In genomic region chr9:46029534-46029933, GRCm38 (mm10) we compare ENCODE assay signal across 17 mouse cellular contexts. TPM values are rescaled to one million over a fixed set of nuclear protein-coding genes. Genes with fewer than 3 reads are reported as not detected.
DNase-seq lines count a peak whose midpoint lies in the region; ATAC-seq and TF ChIP-seq lines count a peak whose summit lies in the region.
"Had no signal": no experiment of that assay in that cellular context is flagged by ENCODE, and none has a peak within 500 bp of the region (broad histone marks: within the 10 kb centered on the region; RNA-seq: fewer than 3 reads in every experiment).

No protein-coding gene starts in this region.

- no peak overlapping the region for H3K9ac ChIP-seq in lung, embryonic 15.5 days
- no peak overlapping the region for H3K9ac ChIP-seq in ES-Bruce4 (ENCODE audit: low read depth, poor library complexity, severe bottlenecking)
- H3K9ac ChIP-seq in ES-E14 (ENCODE audit: insufficient read depth, low read depth, low read length, poor library complexity, severe bottlenecking), result no peak overlapping the region
- no peak overlapping the region for H3K9ac ChIP-seq in stomach, postnatal 0 days (ENCODE audit: low read length)
- H3K9ac ChIP-seq: embryonic facial prominence, embryonic 13.5 days; forebrain, embryonic 12.5 days; heart, embryonic 12.5 days; hindbrain, embryonic 15.5 days had no signal

- intact Hi-C loops in gastrocnemius, adult 2 months (cut with DNase I), result no loop called here

- no peak for TF ChIP-seq CTCF in ES-Bruce4 (IDR thresholded peaks at IDR 0.05; ENCODE audit: low read depth, low read length)
- no peak for TF ChIP-seq CTCF in stomach, postnatal 0 days (IDR thresholded peaks at IDR 0.05; ENCODE audit: low read depth)
- no peak for TF ChIP-seq CTCF in gastrocnemius, adult 2 months (IDR thresholded peaks at IDR 0.05)

- peak; percentile 39; the same call in 1 of the 2 replicates for ATAC-seq in lung, embryonic 15.5 days (ENCODE audit: borderline replicate concordance, extremely low read depth, low FRiP score, low TSS enrichment)
- ATAC-seq in stomach, postnatal 0 days (ENCODE audit: low FRiP score, low TSS enrichment), result peak; percentile 47
- ATAC-seq in granulocyte monocyte progenitor cell, adult 5-6 weeks (replicated peaks; ENCODE audit: poor library complexity, severe bottlenecking), result no peak
- ATAC-seq: forebrain, embryonic 16.5 days had no signal

- no peaks in the 10 kb centered on the region for H3K27me3 ChIP-seq in lung, embryonic 15.5 days
- H3K27me3 ChIP-seq in ES-Bruce4 (ENCODE audit: control insufficient read depth, insufficient read depth, low read length, poor library complexity, severe bottlenecking), result no peaks in the 10 kb centered on the region
- no peaks in the 10 kb centered on the region for H3K27me3 ChIP-seq in stomach, postnatal 0 days (ENCODE audit: control insufficient read depth, insufficient read depth, low read length)
- H3K27me3 ChIP-seq: embryonic facial prominence, embryonic 13.5 days; forebrain, embryonic 12.5 days; heart, embryonic 12.5 days; hindbrain, embryonic 15.5 days had no signal

- peaks cover 45% of the 10 kb centered on the region for H3K4me1 ChIP-seq in lung, embryonic 15.5 days
- H3K4me1 ChIP-seq in ES-Bruce4 (ENCODE audit: control insufficient read depth, insufficient read depth, low read length) (peaks cover 6% of the 10 kb centered on the region), ES-E14 (ENCODE audit: control insufficient read depth in 2 of 2, insufficient read depth in 2 of 2, low read length in 2 of 2, poor library complexity in 1 of 2) (peaks cover 11 to 18% of the 10 kb centered on the region in 2 experiments)
- H3K4me1 ChIP-seq in stomach, postnatal 0 days (replicated peaks; ENCODE audit: control insufficient read depth, insufficient read depth), result peaks cover 8% of the 10 kb centered on the region

- no peak overlapping the region for H3K4me3 ChIP-seq in lung, embryonic 15.5 days
- H3K4me3 ChIP-seq in ES-Bruce4 (ENCODE audit: low read depth, low read length) (no peak overlapping the region), ES-E14 (ENCODE audit: insufficient read depth in 1 of 2, low read depth in 1 of 2, low read length in 2 of 2, poor library complexity in 1 of 2, severe bottlenecking in 1 of 2) (no peak overlapping the region)
- H3K4me3 ChIP-seq in stomach, postnatal 0 days (ENCODE audit: low read depth, low read length), result no peak overlapping the region
- H3K4me3 ChIP-seq in gastrocnemius, adult 2 months, result no peak overlapping the region
- H3K4me3 ChIP-seq: embryonic facial prominence, embryonic 13.5 days; forebrain, embryonic 12.5 days; heart, embryonic 12.5 days; hindbrain, embryonic 15.5 days had no signal

- H3K4me2 ChIP-seq in lung, embryonic 15.5 days, result no peak overlapping the region
- no peak overlapping the region for H3K4me2 ChIP-seq in stomach, postnatal 0 days (replicated peaks; ENCODE audit: low read depth)
- H3K4me2 ChIP-seq: embryonic facial prominence, embryonic 13.5 days; forebrain, embryonic 12.5 days; heart, embryonic 12.5 days; hindbrain, embryonic 15.5 days had no signal

- no peaks in the 10 kb centered on the region for H3K9me3 ChIP-seq in lung, embryonic 15.5 days
- H3K9me3 ChIP-seq in ES-Bruce4 (replicated peaks; ENCODE audit: control insufficient read depth, insufficient read depth, low read length, poor library complexity, severe bottlenecking), result no peaks in the 10 kb centered on the region
- no peaks in the 10 kb centered on the region for H3K9me3 ChIP-seq in ES-E14 (ENCODE audit: control insufficient read depth, insufficient read depth, low read depth, low read length)
- no peaks in the 10 kb centered on the region for H3K9me3 ChIP-seq in stomach, postnatal 0 days (ENCODE audit: control insufficient read depth, low read length)
- H3K9me3 ChIP-seq: embryonic facial prominence, embryonic 13.5 days; forebrain, embryonic 12.5 days; heart, embryonic 12.5 days; hindbrain, embryonic 15.5 days had no signal

- WGBS in lung, embryonic 15.5 days, result 39% methylated on average over 6 of the region's 6 CpGs
- WGBS in stomach, postnatal 0 days, result 53% methylated on average over 6 of the region's 6 CpGs

- TF ChIP-seq EP300 in ES-Bruce4 (IDR thresholded peaks at IDR 0.05; ENCODE audit: insufficient read depth, low read depth, low read length), result no peak
- no peak for TF ChIP-seq EP300 in stomach, postnatal 0 days (optimal IDR thresholded peaks at IDR 0.05)

- no peak overlapping the region for H3K27ac ChIP-seq in lung, embryonic 15.5 days
- H3K27ac ChIP-seq in ES-Bruce4 (ENCODE audit: insufficient read depth, low read length), result peak overlapping the region; percentile 39
- H3K27ac ChIP-seq in ES-E14 (ENCODE audit: insufficient read depth, low read depth, low read length, poor library complexity, severe bottlenecking), result peak overlapping the region; percentile 71; the same call in 1 of the 2 replicates
- H3K27ac ChIP-seq in stomach, postnatal 0 days (replicated peaks), result 0 out of 2 replicates have a peak overlapping the region, but pooled peaks have one; percentile 18
- no peak overlapping the region for H3K27ac ChIP-seq in gastrocnemius, adult 2 months
- H3K27ac ChIP-seq: embryonic facial prominence, embryonic 13.5 days; forebrain, embryonic 12.5 days; hindbrain, embryonic 15.5 days had no signal

- TF ChIP-seq POLR2A in ES-Bruce4 (IDR thresholded peaks at IDR 0.05; ENCODE audit: insufficient read depth, low read length), result no peak

- DNase-seq in lung, postnatal 25 days (ENCODE audit: low spot score), result no peak
- no peak for DNase-seq in ES-E14 (ENCODE audit: low read depth, low spot score)
- DNase-seq in stomach, postnatal 0 days (ENCODE audit: low spot score), result peak; percentile 32
- DNase-seq in gastrocnemius, adult 2 months, result no peak
- DNase-seq: adrenal gland, postnatal 25 days; cerebellum, adult 18-20 months; cerebellum, adult 9-11 months; cerebellum, postnatal 36 days; gastrocnemius, postnatal 14 days had no signal

- in situ Hi-C loops in ES-E14 (cut with MboI; ENCODE audit: low sequenced_read_pairs in 2 of 2, unreplicated experiment in 2 of 2), result no loop called here

- H3K36me3 ChIP-seq in lung, embryonic 15.5 days, result no peaks in the 10 kb centered on the region
- no peaks in the 10 kb centered on the region for H3K36me3 ChIP-seq in ES-Bruce4 (ENCODE audit: control insufficient read depth, insufficient read depth, low read length, poor library complexity, severe bottlenecking)
- H3K36me3 ChIP-seq in ES-E14 (ENCODE audit: control insufficient read depth, insufficient read depth, low read length, poor library complexity, severe bottlenecking), result no peaks in the 10 kb centered on the region
- H3K36me3 ChIP-seq in stomach, postnatal 0 days (ENCODE audit: control insufficient read depth, insufficient read depth, low read length), result no peaks in the 10 kb centered on the region
- H3K36me3 ChIP-seq: embryonic facial prominence, embryonic 13.5 days; forebrain, embryonic 12.5 days; heart, embryonic 12.5 days; hindbrain, embryonic 15.5 days had no signal

TF ChIP-seq in ES-E14, 5 proteins besides CTCF, POLR2A, EP300 and RAD21:
- no peak for TF ChIP-seq CHD2 (IDR thresholded peaks at IDR 0.05; ENCODE audit: low read depth, low read length)
- TF ChIP-seq ZNF384 (IDR thresholded peaks at IDR 0.05; ENCODE audit: low read depth, low read length), result no peak
- TF ChIP-seq HCFC1 (IDR thresholded peaks at IDR 0.05; ENCODE audit: borderline replicate concordance, insufficient read depth, low read length), result no peak
- no peak for TF ChIP-seq ZC3H11A (IDR thresholded peaks at IDR 0.05; ENCODE audit: borderline replicate concordance, low read depth, low read length)
- TF ChIP-seq MAFK (IDR thresholded peaks at IDR 0.05; ENCODE audit: insufficient read depth, low read depth, low read length), result no peak

RNA-seq across cellular contexts. Expression of gene Sik3, which starts 16.9 kb away (rescaled TPM):
- 12.8 TPM in 2 replicates for polyA plus RNA-seq in lung, embryonic 15.5 days (2015; fragmentation: Nextera tagmentation; extraction: Ambion mirVana)
- polyA plus RNA-seq in ES-Bruce4 (2011; ENCODE audit: insufficient read depth, insufficient read length, low read depth, missing spikeins), result 23.2 and 28.1 TPM in 2 replicates
- total RNA-seq in ES-E14 (2012; rRNA removed), result 18.9 and 25.3 TPM in 2 replicates
- polyA plus RNA-seq in stomach, postnatal 0 days (2015; fragmentation: Nextera tagmentation; extraction: Ambion mirVana), result 6.6 and 6.8 TPM in 2 replicates
- total RNA-seq in gastrocnemius, adult 2 months (2021), result 10 to 100 TPM; 38.0 to 41.1 TPM
- total RNA-seq in granulocyte monocyte progenitor cell, adult 5-6 weeks (2014; fragmentation: Nextera tagmentation), result 35.8 and 59.8 TPM in 2 replicates
- total RNA-seq in granulocyte monocyte progenitor cell, adult 5-6 weeks (2017), result 12.7 and 16.5 TPM in 2 replicates

RNA-seq across cellular contexts. Expression of gene Pafah1b2, which starts 17.0 kb away (rescaled TPM):
- 174 and 175 TPM in 2 replicates for polyA plus RNA-seq in lung, embryonic 15.5 days (2015; fragmentation: Nextera tagmentation; extraction: Ambion mirVana)
- 76.6 and 77.0 TPM in 2 replicates for polyA plus RNA-seq in ES-Bruce4 (2011; ENCODE audit: insufficient read depth, insufficient read length, low read depth, missing spikeins)
- 51.1 and 64.9 TPM in 2 replicates for total RNA-seq in ES-E14 (2012; rRNA removed)
- polyA plus RNA-seq in stomach, postnatal 0 days (2015; fragmentation: Nextera tagmentation; extraction: Ambion mirVana), result 70.8 and 79.0 TPM in 2 replicates
- total RNA-seq in gastrocnemius, adult 2 months (2021), result 10 to 100 TPM; 28.0 to 29.5 TPM
- 30.6 and 32.3 TPM in 2 replicates for total RNA-seq in granulocyte monocyte progenitor cell, adult 5-6 weeks (2014; fragmentation: Nextera tagmentation)
- total RNA-seq in granulocyte monocyte progenitor cell, adult 5-6 weeks (2017), result 88.9 and 95.7 TPM in 2 replicates

Comparison
In these comparisons a context has a peak if more than half of its experiments do, and no peak if none do; other contexts are left out.
1. H3K27ac ChIP-seq: peak in ES-Bruce4 (single experiment), ES-E14 (single experiment) and stomach, postnatal 0 days (single experiment); none in lung, embryonic 15.5 days (single experiment) and gastrocnemius, adult 2 months (single experiment).